Mouse (Mus musculus) kidney, embryonic 16.5 days (tissue): ENCODE measurements around the gene Fads2. TPM values are rescaled to one million over a fixed set of nuclear protein-coding genes. Genes with fewer than 3 reads are reported as not detected.

ENCODE experiments used
- ATAC-seq: fragments of 200-750 bp; cut with Nextera tagmentation; 2 replicates; pipeline ENCODE4 v1.8.0; 2017; ENCODE audit warnings: moderate TSS enrichment; ENCODE audit not compliant: low FRiP score, low TSS enrichment
- H3K27ac ChIP-seq: fragments of 300-500 bp; sonication (generic); 2 replicates; pipeline ENCODE4 v1.5.1; 2014; ENCODE audit warnings: low read length
- H3K27me3 ChIP-seq: fragments of 300-500 bp; sonication (generic); 2 replicates; pipeline ENCODE4 v1.6.1; 2014; ENCODE audit warnings: low read length, control low read depth, mixed read lengths; ENCODE audit not compliant: insufficient read depth
- H3K36me3 ChIP-seq: fragments of 300-500 bp; sonication (generic); 2 replicates; pipeline ENCODE4 v1.6.1; 2014; ENCODE audit warnings: low read length, control low read depth, mixed read lengths; ENCODE audit not compliant: insufficient read depth
- H3K4me1 ChIP-seq: fragments of 300-500 bp; sonication (generic); 2 replicates; pipeline ENCODE4 v1.6.1; 2014; ENCODE audit warnings: low read length, control low read depth, mixed read lengths; ENCODE audit not compliant: insufficient read depth
- H3K4me2 ChIP-seq: fragments of 300-500 bp; sonication (generic); replicated peaks from 2 replicates; pipeline ENCODE4 v1.6.1; 2014; ENCODE audit warnings: low read depth, low read length
- H3K4me3 ChIP-seq: fragments of 300-500 bp; sonication (generic); 2 replicates; pipeline ENCODE4 v1.5.1; 2014; ENCODE audit warnings: mild to moderate bottlenecking, low read length
- H3K9ac ChIP-seq: fragments of 300-500 bp; sonication (generic); replicated peaks from 2 replicates; pipeline ENCODE4 v1.6.1; 2014; ENCODE audit warnings: low read length
- H3K9me3 ChIP-seq: fragments of 300-500 bp; sonication (generic); 2 replicates; pipeline ENCODE4 v1.6.1; 2016; ENCODE audit warnings: low read length, control low read depth
- WGBS: fragments of 180-500 bp; shearing (Covaris S2); extraction: QIAGEN DNeasy Blood & Tissue Kit; methylation state at CpG from one replicate; pipeline ENCODE4 v1.1.7; 2014; 5-methylcytosine and 5-hydroxymethylcytosine counted together
- polyA plus RNA-seq: library from polyadenylated mRNA; unstranded; fragments of >200 nt; fragmentation: Nextera tagmentation; extraction: Ambion mirVana; gene quantifications from 2 replicates; pipeline ENCODE4 v1.2.1, GENCODE M21; 2015

Gene Fads2
- polyA plus RNA-seq, 1 experiment from 2014 or later: 85.9 TPM

- Histone ChIP-seq H3K9me3 (no peaks in the 10 kb centered on the region), H3K9ac (no peak overlapping the region; the same call in 1 of the 2 replicates), H3K4me1 (peaks cover 56% of the 10 kb centered on the region), H3K4me3 (no peak overlapping the region), H3K27me3 (no peaks in the 10 kb centered on the region), H3K27ac (peak overlapping the region; percentile 2), H3K36me3 (no peaks in the 10 kb centered on the region), H3K4me2 (no peak overlapping the region)
- 67% methylated on average over 5 of the region's 5 CpGs for WGBS
- ATAC-seq: peak; percentile 14; the same call in 1 of the 2 replicates
Observed at GRCm38 (mm10) chr19:10022414-10023303, 78.9 kb downstream of the Fads2 start.

- no peaks in the 10 kb centered on the region for H3K36me3 ChIP-seq
- H3K27ac ChIP-seq: no peak overlapping the region
Observed at GRCm38 (mm10) chr19:10021981-10022380, 79.6 kb downstream of the Fads2 start.

GRCm38 (mm10) chr19:10019214-10019760 lies 82.3 kb downstream of the Fads2 start:
- H3K9me3 ChIP-seq: no peaks in the 10 kb centered on the region
- H3K36me3 ChIP-seq: no peaks in the 10 kb centered on the region
- no peak overlapping the region for H3K27ac ChIP-seq
- H3K4me1 ChIP-seq: peaks cover 51% of the 10 kb centered on the region
- H3K4me3 ChIP-seq: peak overlapping the region; percentile 61
- H3K9ac ChIP-seq: peak overlapping the region; percentile 72
- no peaks in the 10 kb centered on the region for H3K27me3 ChIP-seq
- 62% methylated on average over 4 of the region's 4 CpGs for WGBS
- no peak for ATAC-seq
- peak overlapping the region; percentile 91 for H3K4me2 ChIP-seq

More at GRCm38 (mm10) chr19:10021981-10022380, 79.6 kb downstream of the Fads2 start:
- WGBS: 63% methylated on average over 2 of the region's 2 CpGs
- Histone ChIP-seq H3K4me3 (no peak overlapping the region), H3K4me1 (peaks cover 59% of the 10 kb centered on the region), H3K4me2 (no peak overlapping the region), H3K27me3 (no peaks in the 10 kb centered on the region), H3K9me3 (no peaks in the 10 kb centered on the region), H3K9ac (no peak overlapping the region)
- ATAC-seq: no peak

GRCm38 (mm10) chr19:10018527-10018818 lies 83.1 kb downstream of the Fads2 start:
- Histone ChIP-seq H3K27ac (peak overlapping the region; percentile 27; the same call in 1 of the 2 replicates), H3K4me1 (peaks cover 52% of the 10 kb centered on the region), H3K9me3 (no peaks in the 10 kb centered on the region), H3K27me3 (no peaks in the 10 kb centered on the region), H3K4me3 (peak overlapping the region; percentile 61), H3K4me2 (peak overlapping the region; percentile 91), H3K9ac (peak overlapping the region; percentile 72), H3K36me3 (no peaks in the 10 kb centered on the region)
- 2% methylated on average over 3 of the region's 3 CpGs for WGBS
- no peak for ATAC-seq

- peak overlapping the region; percentile 60 for H3K27ac ChIP-seq
- H3K36me3 ChIP-seq: no peaks in the 10 kb centered on the region
- peaks cover 54% of the 10 kb centered on the region for H3K4me1 ChIP-seq
- H3K9ac ChIP-seq: peak overlapping the region; percentile 72
- peak overlapping the region; percentile 61 for H3K4me3 ChIP-seq
- H3K4me2 ChIP-seq: peak overlapping the region; percentile 91
- H3K27me3 ChIP-seq: no peaks in the 10 kb centered on the region
- no peaks in the 10 kb centered on the region for H3K9me3 ChIP-seq
- ATAC-seq: peak; percentile 91
- WGBS: 7% methylated on average over 42 of the region's 44 CpGs
Observed at GRCm38 (mm10) chr19:10017637-10018526, 83.7 kb downstream of the Fads2 start.

- H3K4me3 ChIP-seq: no peak overlapping the region
- WGBS: 83% methylated on average over 4 of the region's 4 CpGs
Observed at GRCm38 (mm10) chr19:10016151-10016550, 85.4 kb downstream of the Fads2 start.

GRCm38 (mm10) chr19:10015442-10015841 lies 86.1 kb downstream of the Fads2 start:
- Histone ChIP-seq H3K4me3 (no peak overlapping the region), H3K9ac (no peak overlapping the region), H3K27me3 (no peaks in the 10 kb centered on the region), H3K4me1 (peaks cover 47% of the 10 kb centered on the region), H3K9me3 (no peaks in the 10 kb centered on the region), H3K27ac (no peak overlapping the region), H3K36me3 (no peaks in the 10 kb centered on the region), H3K4me2 (no peak overlapping the region)
- ATAC-seq: no peak
- 77% methylated on average over 4 of the region's 4 CpGs for WGBS

More at GRCm38 (mm10) chr19:10016151-10016550, 85.4 kb downstream of the Fads2 start:
- ATAC-seq: no peak
- H3K36me3 ChIP-seq: no peaks in the 10 kb centered on the region
- H3K4me1 ChIP-seq: peaks cover 47% of the 10 kb centered on the region
- no peak overlapping the region for H3K4me2 ChIP-seq
- no peak overlapping the region for H3K9ac ChIP-seq
- no peaks in the 10 kb centered on the region for H3K9me3 ChIP-seq
- no peaks in the 10 kb centered on the region for H3K27me3 ChIP-seq
- H3K27ac ChIP-seq: no peak overlapping the region

- H3K27ac ChIP-seq: no peak overlapping the region
- H3K4me2 ChIP-seq: no peak overlapping the region
- H3K9me3 ChIP-seq: no peaks in the 10 kb centered on the region
- 67% methylated on average over 13 of the region's 13 CpGs for WGBS
- peaks cover 47% of the 10 kb centered on the region for H3K4me1 ChIP-seq
- H3K9ac ChIP-seq: no peak overlapping the region
- no peaks in the 10 kb centered on the region for H3K36me3 ChIP-seq
- ATAC-seq: no peak
- H3K27me3 ChIP-seq: no peaks in the 10 kb centered on the region
- H3K4me3 ChIP-seq: no peak overlapping the region
Observed at GRCm38 (mm10) chr19:10014824-10015223, 86.7 kb downstream of the Fads2 start.

- Histone ChIP-seq H3K9ac (no peak overlapping the region), H3K4me3 (no peak overlapping the region), H3K27ac (peak overlapping the region; percentile 88), H3K27me3 (no peaks in the 10 kb centered on the region), H3K4me2 (no peak overlapping the region), H3K9me3 (no peaks in the 10 kb centered on the region), H3K36me3 (no peaks in the 10 kb centered on the region), H3K4me1 (peaks cover 39% of the 10 kb centered on the region)
- ATAC-seq: peak; percentile 12; the same call in 1 of the 2 replicates
- 35% methylated on average over 5 of the region's 5 CpGs for WGBS
Observed at GRCm38 (mm10) chr19:10013913-10014312, 87.6 kb downstream of the Fads2 start.
